ENCODE assay signal across 23 mouse cellular contexts in the genomic region with DNA sequence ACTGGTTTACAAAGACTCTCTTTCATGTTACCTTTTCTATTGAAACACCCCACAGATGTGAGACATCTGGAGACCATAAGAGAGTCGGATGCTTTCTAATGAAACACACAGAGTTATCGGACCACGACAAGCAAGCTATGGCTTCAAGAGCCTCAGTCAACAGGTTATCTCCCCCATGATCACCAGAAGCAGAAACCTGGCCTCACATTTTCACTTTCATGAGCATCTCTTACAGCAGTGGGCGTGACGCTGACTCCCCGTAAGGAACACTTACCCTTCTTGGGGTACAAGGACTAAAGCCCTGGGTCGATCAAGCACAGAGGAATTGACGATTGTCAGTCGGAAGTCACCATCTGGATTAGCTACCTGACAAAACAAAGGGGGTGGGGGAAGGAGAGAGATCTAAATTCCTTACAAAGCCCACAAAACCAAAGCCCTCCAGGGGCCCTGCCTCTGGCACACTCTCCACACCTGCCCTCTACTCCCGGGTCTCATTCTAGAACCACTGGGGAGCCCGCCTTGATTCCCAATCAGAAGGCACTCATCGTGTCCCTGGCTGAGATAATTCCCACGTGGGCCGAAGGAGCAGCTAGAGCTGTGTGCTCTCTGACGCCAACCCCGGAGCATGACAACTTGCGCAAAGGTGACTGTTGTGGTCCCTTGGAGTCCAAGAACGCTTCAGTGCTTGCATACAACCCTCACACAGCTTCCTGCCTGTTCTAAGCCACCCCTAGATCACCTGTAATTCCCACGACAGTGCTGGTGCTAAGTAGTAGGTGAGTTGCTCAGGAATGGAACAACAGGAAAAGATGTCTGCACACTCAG.
DNase-seq lines count a peak whose midpoint lies in the region; ATAC-seq and TF ChIP-seq lines count a peak whose summit lies in the region.
"Had no signal": no experiment of that assay in that cellular context is flagged by ENCODE, and none has a peak within 500 bp of the region (broad histone marks: within the 10 kb centered on the region; RNA-seq: fewer than 3 reads in every experiment).

No protein-coding gene starts in this region.

- ATAC-seq in hindbrain, embryonic 14.5 days (ENCODE audit: low FRiP score) = no peak
- peak; percentile 25 for ATAC-seq in activated CD4-positive, CD25-positive, alpha-beta regulatory T cell, adult 4 months
- no peak for ATAC-seq in liver, postnatal 0 days
- ATAC-seq: forebrain, postnatal 0 days had no signal

- H3K9me3 ChIP-seq in hindbrain, embryonic 10.5 days = no peaks in the 10 kb centered on the region
- no peaks in the 10 kb centered on the region for H3K9me3 ChIP-seq in hindbrain, embryonic 14.5 days (ENCODE audit: control insufficient read depth, low read length)
- H3K9me3 ChIP-seq in liver, postnatal 0 days (ENCODE audit: low read length) = no peaks in the 10 kb centered on the region
- H3K9me3 ChIP-seq: embryonic facial prominence, embryonic 12.5 days had no signal

- no peak overlapping the region for H3K4me3 ChIP-seq in hindbrain, embryonic 10.5 days
- no peak overlapping the region for H3K4me3 ChIP-seq in hindbrain, embryonic 14.5 days (replicated peaks; ENCODE audit: low read length)
- no peak overlapping the region for H3K4me3 ChIP-seq in small intestine, adult 2 months (ENCODE audit: low read depth, low read length)
- H3K4me3 ChIP-seq in liver, postnatal 0 days (ENCODE audit: low read depth, low read length) = no peak overlapping the region
- H3K4me3 ChIP-seq: embryonic facial prominence, embryonic 12.5 days; myocyte had no signal

- WGBS in hindbrain, embryonic 10.5 days = 61% methylated on average over 19 of the region's 19 CpGs
- WGBS in hindbrain, embryonic 14.5 days = 64% methylated on average over 19 of the region's 19 CpGs
- 84% methylated on average over 19 of the region's 19 CpGs for WGBS in small intestine, adult 2 months
- WGBS in liver, postnatal 0 days (ENCODE audit: insufficient replicate concordance) = 62% methylated on average over 19 of the region's 19 CpGs

- peaks cover 19% of the 10 kb centered on the region; the same call in 1 of the 2 replicates for H3K27me3 ChIP-seq in hindbrain, embryonic 10.5 days (ENCODE audit: insufficient read depth, poor library complexity, severe bottlenecking)
- H3K27me3 ChIP-seq in hindbrain, embryonic 14.5 days (ENCODE audit: control insufficient read depth, insufficient read depth, low read length) = no peaks in the 10 kb centered on the region
- H3K27me3 ChIP-seq in small intestine, adult 2 months (ENCODE audit: control insufficient read depth, insufficient read depth, low read length) = no peaks in the 10 kb centered on the region
- no peaks in the 10 kb centered on the region for H3K27me3 ChIP-seq in liver, postnatal 0 days (ENCODE audit: insufficient read depth, low read length)
- H3K27me3 ChIP-seq: embryonic facial prominence, embryonic 12.5 days had no signal

- no peak for TF ChIP-seq EP300 in liver, postnatal 0 days (IDR thresholded peaks at IDR 0.05; ENCODE audit: low read depth)

- TF ChIP-seq POLR2A in small intestine, adult 2 months (IDR thresholded peaks at IDR 0.05; ENCODE audit: low read depth, low read length) = no peak

- no peak overlapping the region for H3K9ac ChIP-seq in hindbrain, embryonic 14.5 days
- no peak overlapping the region for H3K9ac ChIP-seq in liver, postnatal 0 days (replicated peaks)
- H3K9ac ChIP-seq: embryonic facial prominence, embryonic 12.5 days; forebrain, postnatal 0 days had no signal

- no peak overlapping the region for H3K4me2 ChIP-seq in hindbrain, embryonic 14.5 days (replicated peaks)
- no peak overlapping the region for H3K4me2 ChIP-seq in liver, postnatal 0 days (ENCODE audit: low read depth, low read length)
- H3K4me2 ChIP-seq: embryonic facial prominence, embryonic 12.5 days; heart, embryonic 11.5 days; midbrain, embryonic 11.5 days had no signal

- no peak for DNase-seq in hindbrain, embryonic 10.5 days (ENCODE audit: low spot score)
- no peak for DNase-seq in hindbrain, embryonic 14.5 days (ENCODE audit: low spot score)
- DNase-seq in B cell, adult 2 months = peak; percentile 58 to 62
- no peak for DNase-seq in liver, postnatal 0 days
- no peak for DNase-seq in frontal cortex, postnatal 10 days (ENCODE audit: low spot score in 2 of 2)
- DNase-seq in gastrocnemius, postnatal 14 days = no peak
- DNase-seq: adrenal gland, adult 8-10 months; cerebellum, adult 11 months; cerebellum, postnatal 36 days; forebrain, postnatal 0 days; gastrocnemius, postnatal 10 days; kidney, adult 18-20 months; kidney, postnatal 14 days; liver; lung, adult 2 months; lung, postnatal 4 days had no signal

- 0 out of 2 replicates have a peak, but pooled peaks cover 2% of the 10 kb centered on the region for H3K36me3 ChIP-seq in hindbrain, embryonic 10.5 days
- peaks cover 18% of the 10 kb centered on the region for H3K36me3 ChIP-seq in hindbrain, embryonic 14.5 days (replicated peaks; ENCODE audit: control insufficient read depth, insufficient read depth)
- peaks cover 11% of the 10 kb centered on the region for H3K36me3 ChIP-seq in small intestine, adult 2 months (ENCODE audit: control insufficient read depth, insufficient read depth, low read length)
- no peaks in the 10 kb centered on the region; the same call in 1 of the 2 replicates for H3K36me3 ChIP-seq in liver, postnatal 0 days (replicated peaks; ENCODE audit: insufficient read depth, low read length)
- H3K36me3 ChIP-seq: embryonic facial prominence, embryonic 12.5 days had no signal

- H3K27ac ChIP-seq in hindbrain, embryonic 10.5 days = 0 out of 2 replicates have a peak overlapping the region, but pooled peaks have one; percentile 23
- H3K27ac ChIP-seq in hindbrain, embryonic 14.5 days = no peak overlapping the region
- H3K27ac ChIP-seq in small intestine, adult 2 months (ENCODE audit: insufficient read depth, low read depth, low read length) = peak overlapping the region; percentile 33; the same call in 1 of the 2 replicates
- H3K27ac ChIP-seq in liver, postnatal 0 days (ENCODE audit: low read depth) = no peak overlapping the region
- H3K27ac ChIP-seq: embryonic facial prominence, embryonic 12.5 days; stomach, postnatal 0 days had no signal

- intact Hi-C loops in gastrocnemius, postnatal 14 days (cut with DNase I; ENCODE audit: low total_unique reads) = no loop called here

- TF ChIP-seq CTCF in small intestine, adult 2 months (IDR thresholded peaks at IDR 0.05; ENCODE audit: extremely low read depth, insufficient read length, insufficient replicate concordance, low read depth, low read length) = no peak
- TF ChIP-seq CTCF in liver, postnatal 0 days (IDR thresholded peaks at IDR 0.05; ENCODE audit: low read depth) = no peak

- peaks cover 12% of the 10 kb centered on the region; the same call in 1 of the 2 replicates for H3K4me1 ChIP-seq in hindbrain, embryonic 10.5 days (replicated peaks)
- no peaks in the 10 kb centered on the region for H3K4me1 ChIP-seq in hindbrain, embryonic 14.5 days (replicated peaks; ENCODE audit: control insufficient read depth, insufficient read depth, low read length)
- peaks cover 2% of the 10 kb centered on the region; the same call in 1 of the 2 replicates for H3K4me1 ChIP-seq in small intestine, adult 2 months (ENCODE audit: control insufficient read depth, insufficient read depth, insufficient read length, low read length)
- peaks cover 3% of the 10 kb centered on the region for H3K4me1 ChIP-seq in liver, postnatal 0 days (ENCODE audit: insufficient read depth)

Comparison
In these comparisons a context has a peak if more than half of its experiments do, and no peak if none do; other contexts are left out.
1. H3K27ac ChIP-seq: peak in hindbrain, embryonic 10.5 days (single experiment) and small intestine, adult 2 months (single experiment); none in hindbrain, embryonic 14.5 days (single experiment) and liver, postnatal 0 days (single experiment).
2. DNase-seq: peak in B cell, adult 2 months (2 of 2); none in hindbrain, embryonic 10.5 days (single experiment), hindbrain, embryonic 14.5 days (single experiment), liver, postnatal 0 days (single experiment), frontal cortex, postnatal 10 days (0 of 2) and gastrocnemius, postnatal 14 days (single experiment).